Mouse (Mus musculus): ENCODE results near the gene Znhit6.

DNA sequence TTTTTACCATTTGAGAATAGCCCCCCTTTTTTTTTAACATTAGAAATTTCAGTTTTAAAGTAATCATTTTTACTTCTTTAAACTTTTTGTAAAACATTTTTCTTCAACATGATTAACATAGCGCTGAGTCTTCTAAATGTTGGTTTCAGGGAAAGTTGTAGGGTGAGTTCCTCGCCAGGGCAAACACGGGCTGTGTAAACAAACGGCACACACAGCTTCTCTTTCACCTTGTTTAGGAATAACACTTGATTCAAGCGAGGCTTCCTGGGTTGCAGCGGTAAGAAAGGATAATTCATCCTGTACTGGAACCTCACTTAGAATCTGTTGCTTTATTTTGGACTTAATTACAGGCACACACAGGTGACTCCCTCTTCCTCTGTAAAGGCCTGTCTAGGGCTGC lies 25.3 kb downstream of the Znhit6 start:
- no peak for TF ChIP-seq CTCF (IDR thresholded peaks at IDR 0.05; ENCODE audit: control insufficient read depth, insufficient read depth, insufficient read length)
- TF ChIP-seq MYOG (IDR thresholded peaks at IDR 0.05; ENCODE audit: control insufficient read depth, extremely low read depth, insufficient read length), result no peak
- TF ChIP-seq FOSL1 (IDR thresholded peaks at IDR 0.05; ENCODE audit: insufficient read depth, low read length, poor library complexity, severe bottlenecking), result no peak
- no peak for TF ChIP-seq MYOD1 (IDR thresholded peaks at IDR 0.05; ENCODE audit: control insufficient read depth, insufficient read length, low read depth)
